Mouse (Mus musculus): ENCODE data around the gene Furin. TPM values are rescaled to one million over a fixed set of nuclear protein-coding genes. Genes with fewer than 3 reads are reported as not detected.
A peak's percentile ranks its signal among the peaks of the same experiment; 100 is the strongest.

The Furin gene
- polyA plus RNA-seq, 1 experiment from 2014 or later, result 5.2 TPM

DNA sequence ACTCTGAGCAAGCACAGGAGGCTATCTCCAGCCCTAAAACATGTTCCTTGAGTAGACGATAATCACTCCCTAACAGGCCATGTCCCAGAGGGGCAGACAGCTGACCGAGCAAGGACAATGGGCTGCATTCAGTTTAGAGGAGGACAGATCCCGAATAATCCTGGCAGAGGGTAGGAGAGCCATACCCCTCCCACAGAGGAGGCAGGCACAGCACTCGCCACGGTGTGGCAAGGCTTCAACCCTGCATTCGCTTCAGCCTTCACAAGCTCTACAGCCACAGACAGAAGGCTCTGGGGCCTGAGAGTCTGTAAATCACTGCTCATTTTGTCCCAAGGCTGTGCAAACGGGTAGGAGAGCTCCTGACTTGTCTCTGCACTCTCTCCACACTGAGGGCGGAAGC, 48.1 kb downstream of the Furin start:
- peak; percentile 40 for DNase-seq (ENCODE audit: low spot score)
- no peaks in the 10 kb centered on the region for H3K27me3 ChIP-seq (ENCODE audit: insufficient read depth, poor library complexity, severe bottlenecking)
- no peak overlapping the region for H3K4me3 ChIP-seq
- H3K36me3 ChIP-seq, result peaks cover 93% of the 10 kb centered on the region
- whole genome bisulfite sequencing, result 27% methylated on average over 8 of the region's 8 CpGs
- H3K9me3 ChIP-seq, result no peaks in the 10 kb centered on the region
- peaks cover 21% of the 10 kb centered on the region for H3K4me1 ChIP-seq (replicated peaks)
- H3K27ac ChIP-seq, result peak overlapping the region; percentile 68; the same call in 1 of the 2 replicates

DNA sequence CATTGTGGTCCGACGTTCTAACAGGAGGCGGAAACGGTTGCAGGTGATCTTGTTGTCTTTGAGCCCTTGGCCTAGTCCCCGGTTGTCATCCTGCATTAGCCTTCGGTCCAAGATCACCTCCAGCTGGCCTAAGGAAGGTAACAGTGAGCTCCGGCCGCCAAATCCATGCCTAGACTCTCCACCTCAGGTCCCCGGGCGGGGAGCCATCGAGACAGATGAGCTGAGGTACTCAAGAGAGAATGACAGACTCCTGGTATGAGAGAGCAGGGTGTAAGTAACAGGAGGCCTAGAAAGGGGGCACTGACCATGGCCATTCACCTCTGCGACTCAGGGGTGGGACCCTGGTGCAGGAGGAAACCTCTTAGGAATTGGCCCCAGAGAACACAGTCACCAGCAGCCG, 48.9 kb downstream of the Furin start:
- Histone ChIP-seq H3K4me3 (no peak overlapping the region), H3K4me1 (replicated peaks) (peaks cover 21% of the 10 kb centered on the region), H3K27me3 (ENCODE audit: insufficient read depth, poor library complexity, severe bottlenecking) (no peaks in the 10 kb centered on the region), H3K36me3 (peaks cover 91% of the 10 kb centered on the region), H3K27ac (peak overlapping the region; percentile 68), H3K9me3 (no peaks in the 10 kb centered on the region)
- 92% methylated on average over 13 of the region's 13 CpGs for WGBS
- DNase-seq (ENCODE audit: low spot score), result no peak

DNA sequence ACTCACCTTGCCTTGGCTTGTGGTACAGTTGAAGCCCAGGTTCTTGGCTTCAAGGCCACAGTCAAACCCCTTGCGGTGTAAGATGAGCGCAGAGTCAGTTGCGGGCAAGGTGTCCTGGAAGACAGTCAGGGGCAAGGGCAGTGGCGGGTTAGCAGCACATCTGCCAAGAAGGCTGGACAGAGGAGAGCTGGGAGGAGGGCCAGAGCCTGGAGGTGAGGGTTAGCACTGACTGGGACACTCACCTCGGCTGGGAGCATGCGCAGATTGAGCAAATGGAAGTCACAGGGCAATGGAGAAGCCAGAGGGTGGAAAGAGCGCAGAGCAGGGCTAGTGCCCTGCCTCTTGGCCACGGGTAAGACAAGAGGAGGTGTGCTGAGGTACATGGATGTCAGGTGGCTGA, 52.3 kb downstream of the Furin start:
- H3K4me3 ChIP-seq, result no peak overlapping the region
- H3K9me3 ChIP-seq, result no peaks in the 10 kb centered on the region
- no peak overlapping the region for H3K27ac ChIP-seq
- 94% methylated on average over 8 of the region's 8 CpGs for WGBS
- peaks cover 72% of the 10 kb centered on the region for H3K36me3 ChIP-seq
- peaks cover 20% of the 10 kb centered on the region for H3K4me1 ChIP-seq (replicated peaks)
- DNase-seq (ENCODE audit: low spot score), result no peak
- no peaks in the 10 kb centered on the region for H3K27me3 ChIP-seq (ENCODE audit: insufficient read depth, poor library complexity, severe bottlenecking)

DNA sequence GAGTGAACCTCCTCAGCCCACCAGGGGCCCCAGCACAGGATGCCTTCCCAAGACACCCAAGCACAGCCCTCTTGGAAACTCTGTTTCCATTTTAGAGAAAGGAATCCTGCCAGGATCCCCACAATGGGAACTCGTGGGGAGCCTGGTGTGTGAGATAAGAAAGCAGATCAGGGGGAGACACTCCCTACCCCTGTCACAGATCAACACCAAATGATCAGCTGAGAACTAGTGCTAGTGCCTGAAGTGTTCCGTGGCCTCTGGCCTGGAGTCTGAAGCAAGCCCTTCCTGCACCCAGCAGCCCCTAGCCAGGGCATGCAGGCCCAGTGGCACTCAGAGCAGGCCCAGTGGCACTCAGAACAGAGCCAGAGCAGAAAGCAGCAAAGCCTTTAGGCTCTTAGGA, 54.4 kb downstream of the Furin start:
- no peak overlapping the region for H3K4me3 ChIP-seq
- peaks cover 6% of the 10 kb centered on the region; the same call in 1 of the 2 replicates for H3K4me1 ChIP-seq (replicated peaks)
- no peak overlapping the region for H3K27ac ChIP-seq
- no peak for DNase-seq (ENCODE audit: low spot score)
- H3K36me3 ChIP-seq, result peaks cover 56% of the 10 kb centered on the region
- H3K27me3 ChIP-seq (ENCODE audit: insufficient read depth, poor library complexity, severe bottlenecking), result no peaks in the 10 kb centered on the region
- no peaks in the 10 kb centered on the region for H3K9me3 ChIP-seq
- WGBS, result 78% methylated on average over 2 of the region's 2 CpGs

DNA sequence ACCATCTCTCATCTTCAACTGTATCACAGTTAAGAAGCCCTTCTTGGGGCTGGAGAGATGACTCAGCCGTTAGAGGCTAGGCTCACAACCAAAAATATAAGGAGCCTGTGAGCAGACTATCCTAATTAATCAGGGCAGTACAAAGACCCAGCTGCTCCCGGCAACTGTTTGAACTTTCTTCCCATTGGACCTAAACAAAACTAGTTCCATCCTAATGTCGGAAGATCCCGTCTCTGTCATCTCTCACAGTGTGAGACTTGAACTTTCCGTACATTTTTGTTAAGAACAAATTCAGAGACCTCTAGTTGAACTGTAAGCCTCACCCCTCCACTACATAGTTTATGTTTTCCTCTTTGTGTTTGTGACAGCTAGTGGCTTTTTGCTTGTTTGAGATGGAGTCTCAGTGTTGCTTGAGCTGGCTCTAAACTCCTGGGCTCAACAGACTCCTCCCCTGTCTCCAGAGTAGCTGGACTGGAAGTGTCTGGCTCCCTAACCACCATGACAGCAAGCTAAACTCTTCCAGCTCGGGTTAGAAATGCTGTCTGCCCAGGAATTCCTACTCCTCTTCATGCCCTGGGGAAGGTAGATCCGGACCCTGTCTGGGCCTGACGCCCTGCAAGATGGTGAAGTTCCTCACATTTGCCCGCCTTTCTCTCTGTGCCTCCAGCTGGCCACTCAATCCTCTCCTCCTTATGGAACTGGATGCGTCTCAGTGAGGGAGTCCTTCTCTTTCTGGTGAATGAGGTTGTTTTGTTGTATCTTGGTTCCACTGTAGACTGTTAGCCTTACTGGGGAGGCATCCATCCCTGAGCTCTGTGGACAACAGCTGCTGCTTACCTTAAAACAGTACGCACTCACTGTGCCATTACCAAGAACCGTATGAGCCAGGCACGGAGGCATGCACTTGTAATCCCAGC, 57.3 kb downstream of the Furin start:
- peaks cover 39% of the 10 kb centered on the region for H3K36me3 ChIP-seq
- no peak overlapping the region for H3K4me3 ChIP-seq
- H3K9me3 ChIP-seq, result peaks cover 3% of the 10 kb centered on the region
- peaks cover 16% of the 10 kb centered on the region for H3K4me1 ChIP-seq (replicated peaks)
- 77% methylated on average over 13 of the region's 13 CpGs for WGBS
- no peak overlapping the region for H3K27ac ChIP-seq
- H3K27me3 ChIP-seq (ENCODE audit: insufficient read depth, poor library complexity, severe bottlenecking), result no peaks in the 10 kb centered on the region
- no peak for DNase-seq (ENCODE audit: low spot score)

DNA sequence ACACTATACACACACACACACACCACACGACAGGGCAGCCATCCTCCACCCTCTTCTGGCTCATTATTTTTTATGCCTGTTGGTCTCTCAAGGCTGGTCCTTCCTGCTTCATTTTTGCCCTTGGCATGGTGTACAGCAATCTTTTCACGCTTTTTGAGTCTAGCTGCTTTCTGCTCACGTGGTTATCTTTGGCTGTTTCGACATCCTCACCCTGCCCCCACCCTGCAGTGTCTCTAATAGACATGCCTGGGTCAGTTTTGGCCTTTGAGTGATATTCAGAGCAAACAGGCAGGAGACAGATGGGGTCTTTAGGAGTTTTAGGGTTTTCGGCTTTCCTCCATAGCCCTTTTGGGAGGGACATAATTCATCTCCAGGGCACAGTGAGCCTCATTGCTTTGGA, 58.4 kb downstream of the Furin start:
- Histone ChIP-seq H3K27me3 (ENCODE audit: insufficient read depth, poor library complexity, severe bottlenecking) (peaks cover 5% of the 10 kb centered on the region), H3K9me3 (peaks cover 3% of the 10 kb centered on the region), H3K4me3 (no peak overlapping the region), H3K27ac (no peak overlapping the region), H3K36me3 (peaks cover 28% of the 10 kb centered on the region), H3K4me1 (replicated peaks) (peaks cover 27% of the 10 kb centered on the region)
- WGBS, result 89% methylated on average over 5 of the region's 5 CpGs
- DNase-seq (ENCODE audit: low spot score), result no peak

DNA sequence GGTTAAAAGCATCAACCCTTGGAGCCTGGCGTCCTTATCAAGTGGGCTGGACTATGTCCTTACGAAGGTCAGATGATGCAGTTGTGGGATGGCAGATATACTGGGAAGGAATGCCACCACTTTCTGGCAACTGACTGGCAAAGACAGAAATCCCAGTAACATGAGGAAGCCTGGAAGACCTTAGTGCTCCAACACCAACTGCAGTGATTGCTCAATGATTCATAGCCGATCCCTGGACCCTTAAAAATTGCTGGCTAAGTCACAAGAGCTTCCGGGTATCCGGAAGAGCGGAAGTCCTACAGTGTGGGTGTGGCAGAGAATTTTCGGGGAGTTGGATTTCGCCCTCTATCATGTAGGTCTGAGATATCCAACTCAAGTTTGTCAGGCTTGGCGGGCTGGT, 59.1 kb downstream of the Furin start:
- DNase-seq (ENCODE audit: low spot score), result no peak
- peaks cover 3% of the 10 kb centered on the region for H3K9me3 ChIP-seq
- H3K4me1 ChIP-seq (replicated peaks), result peaks cover 33% of the 10 kb centered on the region
- no peak overlapping the region for H3K27ac ChIP-seq
- peaks cover 11% of the 10 kb centered on the region for H3K27me3 ChIP-seq (ENCODE audit: insufficient read depth, poor library complexity, severe bottlenecking)
- peaks cover 23% of the 10 kb centered on the region for H3K36me3 ChIP-seq
- 93% methylated on average over 9 of the region's 9 CpGs for WGBS
- H3K4me3 ChIP-seq, result no peak overlapping the region

DNA sequence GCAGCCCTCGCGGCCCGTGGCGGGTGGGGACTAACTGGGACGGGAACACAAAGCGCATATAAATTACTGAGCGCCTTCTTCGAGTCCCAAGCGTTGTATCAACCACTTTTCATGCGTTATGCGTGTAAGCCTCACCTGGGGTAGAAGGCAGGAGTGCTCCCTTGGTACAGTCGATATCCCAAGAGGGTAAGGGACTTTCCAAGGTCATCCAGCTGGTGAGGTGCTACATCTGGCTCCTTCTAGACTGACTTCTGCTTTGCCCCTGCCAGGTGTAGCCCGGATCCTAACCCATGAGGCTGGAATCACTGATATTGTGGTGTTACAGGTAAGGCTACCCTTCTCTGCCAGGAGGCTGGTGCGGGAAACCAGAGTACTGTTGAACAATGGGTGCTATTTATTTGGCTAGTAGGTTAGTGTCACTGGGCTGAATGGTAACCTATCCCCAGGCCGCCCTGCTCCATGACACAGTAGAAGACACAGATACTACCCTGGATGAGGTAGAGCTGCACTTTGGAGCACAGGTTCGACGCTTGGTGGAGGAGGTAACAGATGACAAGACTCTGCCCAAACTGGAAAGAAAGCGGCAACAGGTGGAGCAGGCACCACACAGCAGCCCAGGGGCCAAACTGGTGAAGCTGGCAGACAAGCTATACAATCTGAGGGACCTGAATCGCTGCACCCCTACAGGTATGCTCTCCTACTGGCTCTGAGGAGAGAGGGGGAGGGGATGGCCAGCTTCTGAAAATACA, 61.8 kb downstream of the Furin start:
- Histone ChIP-seq H3K36me3 (peaks cover 9% of the 10 kb centered on the region; the same call in 1 of the 2 replicates), H3K27me3 (ENCODE audit: insufficient read depth, poor library complexity, severe bottlenecking) (peaks cover 12% of the 10 kb centered on the region), H3K4me3 (peak overlapping the region; percentile 72), H3K9me3 (peaks cover 3% of the 10 kb centered on the region), H3K4me1 (replicated peaks) (peaks cover 52% of the 10 kb centered on the region), H3K27ac (peak overlapping the region; percentile 94)
- no peak for DNase-seq (ENCODE audit: low spot score)
- 24% methylated on average over 19 of the region's 19 CpGs for WGBS

DNA sequence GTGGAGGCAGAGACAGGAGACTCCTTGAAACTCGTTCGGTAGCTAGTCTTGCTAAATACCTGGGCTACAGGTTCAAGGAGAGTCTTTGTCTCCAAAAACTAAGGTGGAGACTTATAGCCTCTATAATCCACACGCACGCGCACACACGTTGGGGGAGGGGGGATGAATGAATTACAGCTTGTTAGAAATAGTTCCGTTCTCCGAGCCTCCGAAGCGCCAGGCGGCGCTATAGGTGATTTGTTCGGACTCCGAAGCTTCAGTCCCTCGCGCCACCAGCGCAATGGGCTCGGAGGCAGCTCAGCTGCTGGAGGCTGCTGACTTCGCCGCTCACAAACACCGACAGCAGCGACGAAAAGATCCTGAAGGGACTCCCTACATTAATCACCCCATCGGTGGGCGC, 62.4 kb downstream of the Furin start, which contains the start of gene Hddc3:
Gene Hddc3 (plus strand): TSS at position 247 of the 400 bp plus-strand sequence.
- Histone ChIP-seq H3K9me3 (peaks cover 3% of the 10 kb centered on the region), H3K4me3 (peak within 1 kb of the TSS; percentile 72), H3K36me3 (peaks cover 9% of the 10 kb centered on the region), H3K27me3 (ENCODE audit: insufficient read depth, poor library complexity, severe bottlenecking) (peaks cover 12% of the 10 kb centered on the region), H3K27ac (peak within 1 kb of the TSS; percentile 94), H3K4me1 (replicated peaks) (peaks cover 56% of the 10 kb centered on the region)
- DNase-seq (ENCODE audit: low spot score), result peak; percentile 95
- 2% methylated on average over 25 of the region's 25 CpGs for WGBS

DNA sequence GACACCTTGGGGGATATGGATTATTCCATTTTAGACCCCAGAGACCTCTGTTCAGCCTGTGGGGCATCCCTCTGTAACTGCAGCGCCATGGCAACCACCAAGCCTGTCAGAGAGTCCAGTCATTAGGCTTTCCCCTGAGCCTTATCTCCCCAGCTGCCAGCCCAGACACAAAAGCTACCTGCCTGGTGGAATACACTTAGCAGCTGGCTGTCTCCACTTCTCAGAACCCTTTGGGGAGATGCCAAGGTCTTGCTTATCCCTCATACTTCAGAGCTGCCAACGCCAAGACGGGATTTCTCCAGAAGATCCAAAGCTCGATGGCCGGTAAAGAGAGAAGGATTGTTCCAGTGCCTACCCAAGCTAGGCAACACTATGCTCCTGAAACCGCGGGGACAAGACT, 63.4 kb downstream of the Furin start:
- Histone ChIP-seq H3K27ac (peak overlapping the region; percentile 94), H3K4me3 (0 out of 2 replicates have a peak overlapping the region, but pooled peaks have one; percentile 16), H3K36me3 (peaks cover 20% of the 10 kb centered on the region), H3K4me1 (replicated peaks) (peaks cover 53% of the 10 kb centered on the region), H3K9me3 (peaks cover 3% of the 10 kb centered on the region), H3K27me3 (ENCODE audit: insufficient read depth, poor library complexity, severe bottlenecking) (peaks cover 12% of the 10 kb centered on the region)
- 76% methylated on average over 7 of the region's 7 CpGs for WGBS
- DNase-seq (ENCODE audit: low spot score), result peak; percentile 17

DNA sequence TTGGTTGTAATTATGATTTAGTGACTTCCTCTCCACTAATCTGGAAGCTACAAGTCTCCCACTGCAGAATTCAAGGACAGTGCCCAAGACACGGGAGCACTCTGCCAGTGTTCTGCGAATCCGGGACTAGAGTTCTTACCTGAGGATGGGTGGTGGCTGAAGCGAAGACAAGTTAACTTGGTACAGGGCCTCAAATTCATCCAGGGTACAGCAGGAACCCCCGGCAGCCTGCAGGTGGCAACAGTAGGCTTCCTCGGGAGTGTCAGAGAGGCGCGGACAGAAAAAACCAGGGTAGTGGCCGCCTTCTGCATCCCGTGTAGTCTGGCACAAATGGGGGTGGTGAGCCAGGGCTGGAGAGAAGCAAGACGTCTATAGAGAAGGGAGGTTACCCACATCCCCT, 64.4 kb downstream of the Furin start, which contains the start of gene Unc45a:
Gene Unc45a (minus strand): TSS at position 213 of the 400 bp plus-strand sequence.
- peaks cover 3% of the 10 kb centered on the region for H3K9me3 ChIP-seq
- WGBS, result 4% methylated on average over 11 of the region's 11 CpGs
- H3K4me1 ChIP-seq (replicated peaks), result peaks cover 53% of the 10 kb centered on the region
- peak within 1 kb of the TSS; percentile 77 for H3K4me3 ChIP-seq
- H3K27ac ChIP-seq, result peak within 1 kb of the TSS; percentile 94
- H3K27me3 ChIP-seq (ENCODE audit: insufficient read depth, poor library complexity, severe bottlenecking), result peaks cover 12% of the 10 kb centered on the region
- peaks cover 26% of the 10 kb centered on the region for H3K36me3 ChIP-seq
- peak; percentile 79 for DNase-seq (ENCODE audit: low spot score)

DNA sequence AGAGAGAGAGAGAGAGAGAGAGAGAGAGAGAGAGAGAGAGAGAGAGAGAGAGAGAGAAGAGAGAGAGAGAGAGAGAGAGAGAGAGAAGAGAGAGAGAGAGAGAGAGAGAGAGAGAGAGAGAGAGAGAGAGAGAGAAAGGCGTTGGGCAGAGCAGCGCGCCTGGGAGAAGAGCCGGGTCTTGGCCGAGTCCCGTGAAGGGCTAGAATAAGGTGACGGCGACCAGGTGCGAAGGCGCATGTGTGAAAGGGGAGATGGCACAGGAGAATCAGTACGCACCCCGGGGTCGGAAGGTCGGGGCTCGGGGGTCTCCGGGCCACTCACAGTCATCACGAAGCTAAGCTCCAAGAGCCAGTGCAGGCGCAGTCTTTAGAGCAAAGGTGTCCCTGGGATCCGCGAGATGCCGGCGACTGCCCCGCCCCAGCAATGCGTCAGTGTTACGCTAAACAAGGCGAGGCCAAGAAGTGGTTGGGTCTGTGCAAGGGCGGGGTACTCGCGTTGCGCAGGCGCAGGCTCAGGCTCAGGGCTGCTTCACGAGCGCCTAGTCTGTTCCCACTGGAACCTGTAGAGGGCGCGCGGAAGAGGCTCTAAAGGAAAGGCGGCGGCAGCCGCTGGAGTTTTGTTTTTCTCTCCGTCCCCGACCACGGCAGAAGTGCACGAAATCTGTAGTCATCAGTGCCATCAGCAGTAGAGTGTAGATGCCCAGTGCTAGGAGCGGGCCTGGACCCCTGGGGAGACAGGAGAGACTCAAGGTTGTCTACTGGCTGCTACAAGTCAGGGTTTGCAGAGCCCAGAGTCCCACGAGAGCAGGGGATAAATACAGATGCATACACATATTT, 65.2 kb downstream of the Furin start:
- peaks cover 28% of the 10 kb centered on the region for H3K36me3 ChIP-seq
- H3K4me3 ChIP-seq, result peak overlapping the region; percentile 77
- DNase-seq (ENCODE audit: low spot score), result peak; percentile 98
- no peaks in the 10 kb centered on the region for H3K9me3 ChIP-seq
- WGBS, result under 1% methylated on average over 45 of the region's 45 CpGs
- peaks cover 12% of the 10 kb centered on the region for H3K27me3 ChIP-seq (ENCODE audit: insufficient read depth, poor library complexity, severe bottlenecking)
- H3K27ac ChIP-seq, result peak overlapping the region; percentile 90
- peaks cover 53% of the 10 kb centered on the region for H3K4me1 ChIP-seq (replicated peaks)
